Mouse (Mus musculus): ENCODE data around the gene Tekt5. TPM values are rescaled to one million over a fixed set of nuclear protein-coding genes. Genes with fewer than 3 reads are reported as not detected.

Gene Tekt5
- not detected in 2 replicates for polyA plus RNA-seq (2016; fragmentation: Nextera tagmentation; extraction: Ambion mirVana)

DNA sequence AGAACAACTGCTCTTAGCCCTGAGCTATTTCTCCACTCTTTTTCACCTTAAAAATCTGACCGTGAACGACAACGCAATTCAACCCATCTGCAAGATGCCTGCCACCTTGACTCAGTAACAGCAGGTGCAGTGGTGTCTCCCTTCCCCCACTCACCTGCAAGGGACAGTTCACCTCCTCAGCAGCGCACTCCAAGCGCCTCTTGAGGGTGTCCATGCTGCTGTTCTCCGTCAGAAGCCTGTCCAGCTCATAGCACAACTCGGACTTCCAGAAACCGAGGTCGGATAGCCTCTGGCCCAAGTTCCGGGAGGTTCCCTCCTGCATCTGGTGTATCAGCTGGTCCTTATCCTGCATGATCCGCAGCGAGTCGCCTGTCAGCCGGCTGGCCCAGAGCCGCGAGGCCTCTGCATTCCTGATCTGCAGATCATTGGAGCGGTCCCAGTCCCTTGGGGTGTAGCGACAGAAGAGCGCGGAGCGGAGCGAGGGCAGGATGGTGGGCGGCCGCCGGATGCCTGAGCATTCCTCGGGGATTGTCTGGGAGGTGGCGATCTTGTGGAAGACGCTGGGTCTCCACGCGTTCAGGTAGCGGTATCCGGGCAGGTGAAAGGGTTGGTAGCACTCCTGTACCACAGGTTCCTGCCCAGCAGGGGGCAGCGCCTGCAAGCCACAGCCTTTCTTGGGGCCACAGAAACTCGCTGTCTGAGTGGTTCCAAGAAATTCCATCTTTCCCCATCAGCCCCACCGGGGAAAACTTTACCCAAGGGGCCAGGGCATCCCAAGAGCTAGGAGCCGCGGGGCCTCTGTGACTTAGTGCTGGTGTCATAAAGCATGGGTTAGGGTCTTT, at the start of gene Tekt5:
TSS of gene Tekt5 (minus strand) at position 792 of the 842 bp plus-strand sequence.
- H3K27ac ChIP-seq, result no peak within 1 kb of the TSS
- WGBS, result 9% methylated on average over 37 of the region's 37 CpGs
- peaks cover 7% of the 10 kb centered on the region for H3K4me1 ChIP-seq
- peak within 1 kb of the TSS; percentile 42 for H3K4me3 ChIP-seq
- H3K27me3 ChIP-seq (ENCODE audit: low read depth, poor library complexity, severe bottlenecking), result peaks cover 46% of the 10 kb centered on the region
- no peaks in the 10 kb centered on the region for H3K9me3 ChIP-seq (replicated peaks)
- H3K36me3 ChIP-seq, result no peaks in the 10 kb centered on the region
- DNase-seq (ENCODE audit: low spot score), result peak; percentile 58

DNA sequence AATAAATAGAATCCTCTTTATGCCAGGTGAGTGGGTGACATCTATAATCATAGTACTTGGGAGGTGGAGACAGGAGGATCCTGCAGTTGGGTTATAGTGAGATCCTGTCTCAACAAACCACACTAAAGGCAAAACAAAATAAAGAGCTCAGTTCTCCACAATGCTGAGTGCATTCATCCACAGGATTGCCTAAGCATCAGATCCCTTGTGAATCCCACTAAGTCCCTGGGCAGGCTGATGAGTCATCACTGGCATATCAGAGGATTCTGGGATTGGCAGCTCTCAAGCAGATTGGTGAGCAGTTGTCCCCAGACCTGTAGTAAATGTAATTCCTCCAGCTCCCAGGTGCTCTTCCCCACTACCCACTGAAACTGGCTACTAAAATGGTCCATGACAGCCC, 48.4 kb upstream of the Tekt5 start:
- DNase-seq (ENCODE audit: low spot score), result no peak
- Histone ChIP-seq H3K4me1 (peaks cover 25% of the 10 kb centered on the region), H3K9me3 (replicated peaks) (no peaks in the 10 kb centered on the region), H3K27me3 (ENCODE audit: low read depth, poor library complexity, severe bottlenecking) (no peaks in the 10 kb centered on the region), H3K27ac (no peak overlapping the region), H3K36me3 (peaks cover 3% of the 10 kb centered on the region; the same call in 1 of the 2 replicates), H3K4me3 (no peak overlapping the region)

DNA sequence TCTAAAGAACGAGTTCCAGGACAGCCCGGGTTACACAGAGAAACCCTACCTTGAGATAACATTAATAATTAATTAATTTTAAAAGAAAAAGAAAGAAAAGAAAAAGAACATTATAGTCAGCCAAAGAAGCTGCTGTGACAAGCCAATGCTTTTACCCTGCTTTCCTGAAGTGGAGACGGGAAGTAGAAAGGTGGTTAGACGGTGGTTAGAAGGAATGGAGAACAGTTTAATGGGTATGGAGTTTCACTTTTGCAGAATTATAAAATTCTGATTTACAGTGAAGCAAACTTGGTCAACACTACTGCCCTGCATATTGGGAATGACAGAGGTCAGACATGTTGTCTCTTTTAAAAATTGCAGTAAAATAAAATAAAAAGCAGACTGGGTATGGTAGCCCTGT, 46.5 kb upstream of the Tekt5 start:
- 92% methylated on average over 4 of the region's 4 CpGs for WGBS
- Histone ChIP-seq H3K27ac (no peak overlapping the region), H3K27me3 (ENCODE audit: low read depth, poor library complexity, severe bottlenecking) (no peaks in the 10 kb centered on the region), H3K4me3 (no peak overlapping the region), H3K9me3 (replicated peaks) (no peaks in the 10 kb centered on the region), H3K36me3 (peaks cover 11% of the 10 kb centered on the region), H3K4me1 (peaks cover 12% of the 10 kb centered on the region)
- no peak for DNase-seq (ENCODE audit: low spot score)

DNA sequence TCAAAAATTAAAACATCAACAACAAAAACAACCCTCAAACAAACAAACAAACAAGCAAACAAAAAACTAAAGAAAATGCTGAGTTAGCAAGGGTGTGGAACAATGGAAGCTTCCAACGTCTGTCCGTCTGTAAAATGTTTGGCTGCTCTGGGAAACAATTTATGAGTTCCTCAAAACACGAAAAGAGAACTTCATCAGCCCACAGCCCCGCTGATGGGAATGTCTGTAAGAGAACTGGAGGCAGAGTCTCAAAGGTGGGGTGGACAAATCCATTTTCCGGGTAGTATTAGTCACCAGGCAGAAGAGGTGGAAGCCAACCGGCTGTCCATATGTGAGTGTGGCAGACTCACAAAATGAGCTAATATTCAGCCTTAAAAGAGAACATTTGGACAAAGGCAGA, 46.0 kb upstream of the Tekt5 start:
- 88% methylated on average over 6 of the region's 6 CpGs for WGBS
- no peaks in the 10 kb centered on the region for H3K9me3 ChIP-seq (replicated peaks)

DNA sequence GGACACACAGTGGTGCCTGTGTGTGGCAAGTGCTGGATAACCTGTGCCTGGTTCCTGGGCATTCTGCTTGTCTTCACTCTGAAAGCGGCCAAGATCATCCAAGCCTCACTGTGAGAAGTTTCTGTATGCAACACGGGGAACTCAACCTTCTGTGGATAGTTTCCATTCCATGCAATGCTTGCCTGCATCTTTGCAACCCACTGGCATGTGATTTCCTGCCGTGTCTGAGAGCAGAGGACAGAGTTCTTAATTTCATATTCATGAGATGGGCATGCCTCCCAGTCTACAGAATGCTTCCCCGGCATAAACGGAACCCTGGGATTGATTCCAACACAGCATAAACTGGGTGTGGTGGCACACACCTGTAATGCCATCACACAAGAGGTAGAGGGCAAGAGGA, 42.8 kb upstream of the Tekt5 start:
- no peak overlapping the region for H3K27ac ChIP-seq
- H3K4me1 ChIP-seq, result no peaks in the 10 kb centered on the region
- H3K27me3 ChIP-seq (ENCODE audit: low read depth, poor library complexity, severe bottlenecking), result no peaks in the 10 kb centered on the region
- peaks cover 9% of the 10 kb centered on the region for H3K36me3 ChIP-seq
- DNase-seq (ENCODE audit: low spot score), result no peak
- WGBS, result 91% methylated on average over 5 of the region's 5 CpGs
- no peaks in the 10 kb centered on the region for H3K9me3 ChIP-seq (replicated peaks)
- no peak overlapping the region for H3K4me3 ChIP-seq

More for the DNA sequence above, 46.0 kb upstream of the Tekt5 start:
- Histone ChIP-seq H3K36me3 (peaks cover 11% of the 10 kb centered on the region), H3K27ac (no peak overlapping the region), H3K27me3 (ENCODE audit: low read depth, poor library complexity, severe bottlenecking) (no peaks in the 10 kb centered on the region), H3K4me1 (peaks cover 8% of the 10 kb centered on the region), H3K4me3 (no peak overlapping the region)
- DNase-seq (ENCODE audit: low spot score), result no peak

DNA sequence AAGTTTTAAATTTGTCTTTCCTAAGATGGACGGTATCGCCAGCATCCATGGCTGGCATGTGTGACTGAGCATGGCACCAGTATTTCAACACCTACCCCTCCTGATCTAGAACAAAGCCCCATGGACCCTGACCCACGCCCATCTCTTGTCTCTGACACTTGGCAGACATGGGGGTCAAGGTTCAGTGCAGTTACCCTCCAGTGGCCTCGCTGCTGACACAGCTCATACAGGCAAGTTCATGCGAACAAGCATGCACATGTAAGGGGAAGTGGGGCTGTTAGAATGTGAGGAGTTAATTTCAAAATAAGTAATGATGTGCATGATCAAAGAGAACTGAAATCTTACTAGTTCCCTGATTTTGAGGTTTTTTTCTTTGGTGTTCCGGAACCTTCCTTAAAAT, 40.9 kb upstream of the Tekt5 start:
- no peaks in the 10 kb centered on the region for H3K27me3 ChIP-seq (ENCODE audit: low read depth, poor library complexity, severe bottlenecking)
- H3K4me1 ChIP-seq, result no peaks in the 10 kb centered on the region
- H3K36me3 ChIP-seq, result peaks cover 9% of the 10 kb centered on the region
- H3K9me3 ChIP-seq (replicated peaks), result no peaks in the 10 kb centered on the region
- no peak for DNase-seq (ENCODE audit: low spot score)
- 81% methylated on average over 6 of the region's 6 CpGs for WGBS
- no peak overlapping the region for H3K4me3 ChIP-seq
- no peak overlapping the region for H3K27ac ChIP-seq

DNA sequence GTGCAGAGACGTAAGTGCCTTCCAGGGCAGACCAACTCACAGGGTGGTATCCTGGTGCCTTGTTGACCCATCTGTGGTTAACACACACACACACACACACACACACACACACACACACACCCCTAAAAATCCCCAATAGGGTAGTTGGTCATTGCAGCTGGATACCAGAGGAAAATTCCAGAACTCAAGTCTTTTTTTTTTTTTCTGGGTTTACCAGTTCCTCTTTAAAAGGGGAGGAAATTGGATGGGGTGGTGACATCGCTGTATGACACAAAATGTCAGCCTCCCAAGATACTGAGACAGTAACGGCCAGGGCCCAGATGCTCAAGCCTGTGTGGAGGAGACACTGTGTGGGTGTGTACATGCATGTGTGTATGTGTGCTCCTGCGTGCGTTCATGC, 38.1 kb upstream of the Tekt5 start:
- peaks cover 5% of the 10 kb centered on the region for H3K36me3 ChIP-seq
- no peaks in the 10 kb centered on the region for H3K9me3 ChIP-seq (replicated peaks)
- H3K27ac ChIP-seq, result no peak overlapping the region
- H3K27me3 ChIP-seq (ENCODE audit: low read depth, poor library complexity, severe bottlenecking), result no peaks in the 10 kb centered on the region
- no peaks in the 10 kb centered on the region for H3K4me1 ChIP-seq
- no peak for DNase-seq (ENCODE audit: low spot score)
- no peak overlapping the region for H3K4me3 ChIP-seq
- WGBS, result 91% methylated on average over 5 of the region's 5 CpGs

DNA sequence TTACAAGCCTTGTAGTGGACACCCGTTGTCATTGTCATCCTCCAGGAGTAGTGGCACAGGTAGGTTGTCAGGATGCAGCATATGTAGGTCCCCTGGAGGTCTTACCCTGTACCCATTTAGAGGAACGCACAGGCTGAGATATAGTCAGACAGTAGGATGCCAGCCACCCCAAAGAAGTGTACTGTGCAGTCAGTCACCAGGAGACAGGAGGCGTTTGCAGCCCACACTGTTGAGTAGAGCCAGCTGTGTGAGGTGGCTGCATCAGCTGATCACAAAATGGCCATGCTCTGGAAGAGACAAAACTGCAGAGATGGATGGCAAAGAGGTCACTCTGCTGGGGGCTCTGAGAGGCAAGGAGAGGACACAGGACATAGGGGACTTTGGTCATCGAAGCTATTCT, 37.1 kb upstream of the Tekt5 start:
- peaks cover 2% of the 10 kb centered on the region for H3K36me3 ChIP-seq
- H3K4me3 ChIP-seq, result no peak overlapping the region
- H3K27me3 ChIP-seq (ENCODE audit: low read depth, poor library complexity, severe bottlenecking), result no peaks in the 10 kb centered on the region
- H3K4me1 ChIP-seq, result no peaks in the 10 kb centered on the region
- no peaks in the 10 kb centered on the region for H3K9me3 ChIP-seq (replicated peaks)
- no peak overlapping the region for H3K27ac ChIP-seq
- 90% methylated on average over 4 of the region's 4 CpGs for WGBS
- DNase-seq (ENCODE audit: low spot score), result no peak

DNA sequence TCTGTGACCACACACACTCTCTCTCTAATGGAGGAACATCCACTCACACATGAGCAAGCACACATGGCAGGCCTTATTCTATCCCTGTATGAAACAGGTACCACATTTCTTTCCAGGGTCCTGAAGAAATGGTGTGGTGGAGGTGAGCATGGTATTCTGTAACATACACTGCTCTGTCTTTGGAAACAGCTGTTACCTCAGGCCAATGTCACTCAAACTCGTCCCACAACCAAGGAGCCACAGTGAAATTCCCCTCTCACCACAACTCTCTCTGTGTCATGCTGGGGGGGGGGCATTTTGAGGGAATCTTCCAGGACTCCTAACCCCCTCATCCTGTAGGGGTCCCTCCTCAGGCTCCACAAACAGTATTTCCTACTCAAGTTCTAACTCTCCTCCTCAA, 36.6 kb upstream of the Tekt5 start:
- H3K27ac ChIP-seq, result no peak overlapping the region
- WGBS, result 85% methylated on average over 1 of the region's 1 CpGs
- DNase-seq (ENCODE audit: low spot score), result no peak
- peaks cover 7% of the 10 kb centered on the region for H3K36me3 ChIP-seq
- no peaks in the 10 kb centered on the region for H3K27me3 ChIP-seq (ENCODE audit: low read depth, poor library complexity, severe bottlenecking)
- no peaks in the 10 kb centered on the region for H3K4me1 ChIP-seq
- H3K9me3 ChIP-seq (replicated peaks), result no peaks in the 10 kb centered on the region
- no peak overlapping the region for H3K4me3 ChIP-seq

DNA sequence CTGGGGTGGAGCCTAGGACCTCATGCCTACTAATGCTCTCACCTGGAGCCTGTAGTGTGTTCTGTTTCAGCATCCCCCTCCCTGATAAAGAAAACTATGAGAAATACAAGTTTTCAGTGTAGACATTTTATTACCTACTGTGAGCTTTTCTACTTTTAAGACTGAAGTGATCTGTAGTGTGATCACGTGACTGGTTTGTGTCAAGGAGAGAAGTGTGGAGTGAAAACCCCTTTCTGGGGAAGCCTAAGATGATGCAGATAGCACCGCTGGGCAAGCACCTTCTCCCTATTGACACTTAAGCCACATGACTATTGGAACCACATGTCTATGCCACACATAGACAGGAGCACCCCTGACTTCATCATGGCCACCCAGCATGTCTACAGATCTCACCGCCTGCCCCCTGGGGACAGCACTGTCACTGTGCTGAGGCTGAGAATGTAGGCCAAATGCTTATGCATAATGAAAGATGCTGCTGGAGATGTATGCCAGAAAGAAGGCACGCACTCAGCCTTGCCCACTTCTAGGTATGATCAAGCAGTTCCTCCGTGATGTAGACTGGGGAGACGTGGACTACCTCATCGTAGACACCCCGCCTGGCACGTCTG, 25.3 kb upstream of the Tekt5 start:
- WGBS, result 96% methylated on average over 9 of the region's 9 CpGs
- no peaks in the 10 kb centered on the region for H3K27me3 ChIP-seq (ENCODE audit: low read depth, poor library complexity, severe bottlenecking)

DNA sequence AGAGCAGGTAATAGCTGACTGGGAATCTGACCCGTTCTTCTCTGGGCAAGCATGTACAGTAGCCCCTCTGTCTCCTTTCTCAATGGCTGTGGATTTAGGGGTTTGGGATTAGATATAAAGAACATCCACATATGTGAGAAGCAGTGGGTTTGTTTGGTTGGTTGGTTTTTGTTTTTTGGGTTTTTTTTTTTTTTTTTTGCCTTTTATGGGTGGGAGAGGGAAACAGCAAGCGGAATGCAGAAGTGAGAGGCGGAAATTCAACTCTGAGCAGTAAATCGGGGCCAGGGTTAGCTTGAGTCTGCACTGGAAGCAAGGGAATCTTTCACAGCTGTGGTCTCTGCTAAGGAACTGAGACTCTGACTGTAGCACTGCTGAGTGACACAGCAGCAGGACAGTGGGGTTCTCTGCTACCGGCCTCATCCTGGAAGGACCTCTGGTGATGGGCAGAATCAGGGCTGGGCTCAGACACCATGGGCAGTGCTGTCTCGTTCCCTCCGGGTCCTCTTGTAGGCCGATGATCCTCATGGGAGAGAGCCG, 22.5 kb upstream of the Tekt5 start:
- Histone ChIP-seq H3K4me1 (peaks cover 1% of the 10 kb centered on the region), H3K9me3 (replicated peaks) (no peaks in the 10 kb centered on the region), H3K27me3 (ENCODE audit: low read depth, poor library complexity, severe bottlenecking) (no peaks in the 10 kb centered on the region), H3K4me3 (no peak overlapping the region), H3K36me3 (peaks cover 97% of the 10 kb centered on the region), H3K27ac (no peak overlapping the region)
- WGBS, result 96% methylated on average over 9 of the region's 9 CpGs
- DNase-seq (ENCODE audit: low spot score), result no peak

More for the DNA sequence above, 25.3 kb upstream of the Tekt5 start:
- Histone ChIP-seq H3K9me3 (replicated peaks) (no peaks in the 10 kb centered on the region), H3K36me3 (peaks cover 100% of the 10 kb centered on the region), H3K4me3 (no peak overlapping the region), H3K27ac (no peak overlapping the region), H3K4me1 (no peaks in the 10 kb centered on the region)
- no peak for DNase-seq (ENCODE audit: low spot score)

DNA sequence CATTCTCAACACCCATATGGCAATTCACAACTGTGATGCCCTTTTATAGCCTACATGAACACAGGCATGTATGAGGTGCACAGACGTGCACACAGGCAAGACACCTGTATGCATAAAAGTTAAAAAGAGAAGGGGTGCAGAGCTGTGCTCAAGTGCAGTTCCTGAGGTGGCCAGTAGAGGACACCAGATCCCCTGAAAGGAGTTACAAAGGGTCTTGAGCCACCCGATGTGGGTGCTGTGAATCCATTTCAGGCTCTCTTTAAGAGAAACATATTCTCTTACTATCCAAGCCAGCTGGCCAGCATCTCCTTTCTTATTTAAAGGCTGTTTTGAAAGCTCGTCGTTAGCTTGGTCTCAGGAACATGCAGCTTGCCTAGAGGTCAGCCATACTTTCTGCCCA, 21.6 kb upstream of the Tekt5 start:
- Histone ChIP-seq H3K27ac (no peak overlapping the region), H3K27me3 (ENCODE audit: low read depth, poor library complexity, severe bottlenecking) (no peaks in the 10 kb centered on the region), H3K4me1 (peaks cover 7% of the 10 kb centered on the region), H3K4me3 (no peak overlapping the region), H3K9me3 (replicated peaks) (no peaks in the 10 kb centered on the region), H3K36me3 (peaks cover 88% of the 10 kb centered on the region)
- DNase-seq (ENCODE audit: low spot score), result no peak
- 97% methylated on average over 4 of the region's 4 CpGs for WGBS

DNA sequence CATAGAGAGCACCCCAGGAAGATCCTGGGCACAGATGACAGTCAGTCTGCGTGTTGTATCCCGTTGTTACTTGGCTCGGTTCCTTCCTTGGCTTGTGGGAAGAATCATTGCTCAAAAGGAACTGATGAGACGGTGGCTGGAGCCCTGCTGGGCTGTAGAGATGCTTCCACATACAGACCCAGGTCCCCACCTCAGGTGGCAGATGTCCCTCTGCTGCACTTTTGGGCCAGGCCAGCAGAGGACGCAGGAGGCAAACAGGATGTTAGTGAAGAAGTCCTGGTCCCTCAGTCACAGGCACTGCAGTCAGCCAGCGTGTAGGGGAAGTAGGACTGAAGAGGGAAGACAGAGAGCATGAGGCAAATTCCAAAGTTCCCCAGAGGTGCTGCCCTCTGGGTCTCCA, 20.7 kb upstream of the Tekt5 start:
- DNase-seq (ENCODE audit: low spot score), result no peak
- H3K27ac ChIP-seq, result no peak overlapping the region
- 83% methylated on average over 6 of the region's 6 CpGs for WGBS
- no peaks in the 10 kb centered on the region for H3K9me3 ChIP-seq (replicated peaks)
- peaks cover 79% of the 10 kb centered on the region for H3K36me3 ChIP-seq
- H3K4me3 ChIP-seq, result no peak overlapping the region
- H3K27me3 ChIP-seq (ENCODE audit: low read depth, poor library complexity, severe bottlenecking), result no peaks in the 10 kb centered on the region
- H3K4me1 ChIP-seq, result peaks cover 13% of the 10 kb centered on the region
